Mouse (Mus musculus) liver, embryonic 11.5 days (tissue): ENCODE results near the gene Pfn4. TPM values are rescaled to one million over a fixed set of nuclear protein-coding genes. Genes with fewer than 3 reads are reported as not detected.

Experiments
- ATAC-seq: fragments of 200-750 bp; cut with Nextera tagmentation; replicated peaks from 2 replicates; pipeline ENCODE4 v1.8.0; 2017; ENCODE audit warnings: moderate number of reproducible peaks, mild to moderate bottlenecking, moderate TSS enrichment, moderate library complexity; ENCODE audit not compliant: low FRiP score
- DNase-seq: peaks from one replicate; pipeline ENCODE4 v3.0.0-alpha.2; 2017; ENCODE audit warnings: low spot score
- H3K27ac ChIP-seq: fragments of 300-500 bp; sonication (generic); 2 replicates; pipeline ENCODE4 v1.5.1; 2014; ENCODE audit warnings: mild to moderate bottlenecking, low read depth, low read length, control low read depth
- H3K27me3 ChIP-seq: fragments of 300-500 bp; sonication (generic); replicated peaks from 2 replicates; pipeline ENCODE4 v1.6.1; 2014; ENCODE audit warnings: low read length, mixed read lengths; ENCODE audit not compliant: control insufficient read depth, insufficient read depth
- H3K36me3 ChIP-seq: fragments of 300-500 bp; sonication (generic); 2 replicates; pipeline ENCODE4 v1.6.1; 2014; ENCODE audit warnings: mild to moderate bottlenecking, low read length, moderate library complexity, mixed read lengths; ENCODE audit not compliant: control insufficient read depth, insufficient read depth
- H3K4me1 ChIP-seq: fragments of 300-500 bp; sonication (generic); replicated peaks from 2 replicates; pipeline ENCODE4 v1.6.1; 2014; ENCODE audit warnings: low read length, mixed read lengths; ENCODE audit not compliant: control insufficient read depth, insufficient read depth
- H3K4me2 ChIP-seq: fragments of 300-500 bp; sonication (generic); 2 replicates; pipeline ENCODE4 v1.6.1; 2014; ENCODE audit warnings: mild to moderate bottlenecking, control low read depth, moderate library complexity
- H3K4me3 ChIP-seq: fragments of 300-500 bp; sonication (generic); 2 replicates; pipeline ENCODE4 v1.5.1; 2014; ENCODE audit warnings: low read depth, low read length, control low read depth
- H3K9ac ChIP-seq: fragments of 300-500 bp; sonication (generic); 2 replicates; pipeline ENCODE4 v1.6.1; 2014; ENCODE audit warnings: low read depth, low read length, control low read depth
- H3K9me3 ChIP-seq: fragments of 300-500 bp; sonication (generic); 2 replicates; pipeline ENCODE4 v1.6.1; 2016; ENCODE audit warnings: low read length, inconsistent platforms, mixed read lengths; ENCODE audit not compliant: control insufficient read depth
- WGBS: fragments of 180-500 bp; shearing (Covaris S2); extraction: QIAGEN DNeasy Blood & Tissue Kit; methylation state at CpG from one replicate; pipeline ENCODE4 v1.1.7; 2014; 5-methylcytosine and 5-hydroxymethylcytosine counted together
- polyA plus RNA-seq: library from polyadenylated mRNA; unstranded; fragments of >200 nt; fragmentation: Nextera tagmentation; extraction: Ambion mirVana; gene quantifications from 2 replicates; pipeline ENCODE4 v1.2.1, GENCODE M21; 2014

The Pfn4 gene
- polyA plus RNA-seq, 1 experiment from 2014 or later: 3.3 TPM

DNA sequence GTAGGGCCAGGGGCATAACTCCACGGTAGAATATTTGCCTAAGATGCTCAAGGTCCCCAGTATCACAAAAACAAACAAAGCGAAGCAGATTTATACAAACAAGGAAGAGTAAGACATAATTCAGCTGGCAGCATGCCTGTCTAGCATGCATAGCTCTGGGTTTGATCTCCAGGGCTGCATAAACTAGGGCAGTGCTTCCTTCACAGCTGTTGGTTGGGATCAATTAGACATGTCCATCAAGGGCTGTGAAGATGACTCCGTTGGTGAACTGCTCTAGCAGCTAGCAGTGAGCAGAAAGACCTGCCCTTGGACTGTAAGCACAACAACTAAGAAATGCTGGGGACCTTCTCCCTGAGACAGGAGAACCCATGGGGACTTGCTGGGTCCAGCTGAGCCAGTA lies 42.9 kb downstream of the Pfn4 start:
- Histone ChIP-seq H3K4me2 (no peak overlapping the region), H3K27ac (no peak overlapping the region), H3K36me3 (no peaks in the 10 kb centered on the region), H3K4me3 (no peak overlapping the region), H3K9ac (no peak overlapping the region), H3K27me3 (no peaks in the 10 kb centered on the region), H3K9me3 (no peaks in the 10 kb centered on the region), H3K4me1 (peaks cover 4% of the 10 kb centered on the region; the same call in 1 of the 2 replicates)
- DNase-seq (no peak), ATAC-seq (no peak)
- 57% methylated on average over 3 of the region's 3 CpGs for WGBS

DNA sequence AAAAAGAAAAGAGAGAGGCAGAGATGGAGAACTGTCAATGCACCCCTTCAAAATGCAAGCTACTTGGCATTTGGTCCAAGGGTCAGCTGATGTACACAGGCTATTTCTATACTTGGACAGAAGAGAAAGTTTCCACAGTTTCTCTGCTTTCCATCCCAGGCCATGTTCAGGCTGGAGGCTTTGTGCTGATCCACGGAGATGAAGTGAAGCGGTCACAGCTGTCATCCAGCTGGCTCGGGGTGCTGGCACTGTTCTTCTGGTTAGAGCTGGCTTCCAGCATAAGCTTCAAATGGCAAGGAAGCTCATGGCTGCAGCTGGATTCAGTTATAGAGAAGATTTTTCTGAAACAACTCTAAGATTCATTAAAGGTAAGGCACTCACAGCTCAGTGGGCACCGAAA lies 44.8 kb downstream of the Pfn4 start:
- WGBS: 85% methylated on average over 4 of the region's 4 CpGs
- Histone ChIP-seq H3K4me1 (peaks cover 4% of the 10 kb centered on the region), H3K9me3 (no peaks in the 10 kb centered on the region), H3K27ac (no peak overlapping the region), H3K36me3 (no peaks in the 10 kb centered on the region), H3K4me3 (no peak overlapping the region), H3K27me3 (no peaks in the 10 kb centered on the region), H3K4me2 (no peak overlapping the region), H3K9ac (no peak overlapping the region)
- ATAC-seq (no peak), DNase-seq (no peak)

DNA sequence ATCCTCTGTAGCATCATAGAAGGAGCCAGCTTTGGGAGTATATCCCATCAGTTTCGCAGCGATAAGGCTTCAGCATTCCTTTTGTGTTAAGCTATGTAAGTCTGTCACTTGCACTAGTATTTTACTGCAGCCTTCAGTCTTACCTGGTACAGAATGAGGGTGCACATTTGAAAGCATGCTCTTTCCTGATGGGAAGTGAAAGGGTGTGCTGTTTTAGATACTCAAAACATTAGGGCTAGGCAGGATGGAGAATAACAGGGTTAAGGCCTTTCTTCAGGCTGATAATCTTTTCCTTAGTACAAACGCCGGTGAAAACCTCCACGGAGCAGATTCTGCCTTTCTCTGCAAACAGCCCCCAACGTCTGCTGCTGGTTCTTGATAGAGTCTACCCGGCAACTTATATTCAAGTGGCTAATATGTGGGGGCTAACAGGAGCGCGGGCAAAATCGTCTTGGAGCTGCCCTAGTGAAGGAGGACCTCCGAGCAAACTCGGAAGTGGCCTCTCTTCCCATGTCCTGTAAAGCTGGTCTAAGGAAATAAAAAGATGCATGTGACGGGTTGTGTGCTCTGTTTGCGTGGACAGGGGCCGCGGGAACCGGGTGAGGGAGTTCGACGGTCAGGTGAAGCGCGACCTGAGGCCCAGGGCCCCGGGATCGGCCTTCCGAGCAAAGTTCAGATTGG lies 48.0 kb downstream of the Pfn4 start:
- DNase-seq (no peak), ATAC-seq (peak; percentile 66; the same call in 1 of the 2 replicates)
- Histone ChIP-seq H3K4me3 (peak overlapping the region; percentile 66), H3K36me3 (peaks cover 3% of the 10 kb centered on the region), H3K4me2 (peak overlapping the region; percentile 77), H3K27ac (peak overlapping the region; percentile 80), H3K4me1 (peaks cover 4% of the 10 kb centered on the region), H3K9me3 (no peaks in the 10 kb centered on the region), H3K9ac (peak overlapping the region; percentile 73), H3K27me3 (no peaks in the 10 kb centered on the region)
- 9% methylated on average over 24 of the region's 24 CpGs for WGBS

DNA sequence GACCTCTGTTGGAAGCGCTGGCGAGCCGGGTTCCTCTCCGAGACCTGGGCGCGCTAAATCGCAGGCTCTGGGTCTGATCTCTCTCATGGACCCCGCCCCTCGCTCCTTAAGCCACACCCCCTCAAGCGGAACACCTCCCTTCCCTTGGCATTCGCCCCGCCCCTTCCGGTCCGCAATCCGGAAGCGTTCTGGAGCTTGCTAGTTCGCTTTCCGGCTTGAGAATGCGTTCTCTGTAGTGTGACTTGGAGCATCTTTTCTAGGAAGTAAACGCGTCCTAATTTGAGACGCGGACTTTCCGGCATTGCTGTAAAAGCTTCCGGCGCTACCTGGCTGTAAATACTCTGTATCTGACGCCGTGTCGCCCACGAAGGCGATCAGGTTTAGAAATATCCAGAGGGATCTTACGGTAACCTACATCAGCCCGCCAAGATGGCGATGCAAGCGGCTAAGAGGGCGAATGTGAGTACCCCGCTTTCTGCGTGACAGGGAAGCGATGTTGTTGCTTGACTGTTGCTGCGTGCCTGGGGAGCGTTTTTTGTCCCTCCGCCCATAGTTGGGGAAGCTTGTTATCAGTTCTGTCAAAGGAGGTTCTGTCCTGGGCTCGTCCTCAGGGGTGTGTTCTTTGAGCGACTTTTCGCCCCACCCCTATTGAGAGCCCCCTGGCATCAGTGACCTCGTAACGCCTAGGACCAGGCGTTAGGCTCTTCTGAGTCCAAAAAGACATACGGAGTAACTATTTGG lies 48.7 kb downstream of the Pfn4 start, which contains the start of gene Sf3b6:
Sf3b6 (plus strand) TSS at position 184 of the 741 bp plus-strand sequence.
- peaks cover 6% of the 10 kb centered on the region for H3K36me3 ChIP-seq
- no peaks in the 10 kb centered on the region for H3K27me3 ChIP-seq
- ATAC-seq: peak; percentile 97
- H3K4me2 ChIP-seq: peak within 1 kb of the TSS; percentile 80
- peak; percentile 97 for DNase-seq
- peaks cover 4% of the 10 kb centered on the region for H3K4me1 ChIP-seq
- peak within 1 kb of the TSS; percentile 66 for H3K4me3 ChIP-seq
- H3K27ac ChIP-seq: peak within 1 kb of the TSS; percentile 80
- H3K9me3 ChIP-seq: no peaks in the 10 kb centered on the region
- under 1% methylated on average over 49 of the region's 49 CpGs for WGBS
- peak within 1 kb of the TSS; percentile 74 for H3K9ac ChIP-seq

DNA sequence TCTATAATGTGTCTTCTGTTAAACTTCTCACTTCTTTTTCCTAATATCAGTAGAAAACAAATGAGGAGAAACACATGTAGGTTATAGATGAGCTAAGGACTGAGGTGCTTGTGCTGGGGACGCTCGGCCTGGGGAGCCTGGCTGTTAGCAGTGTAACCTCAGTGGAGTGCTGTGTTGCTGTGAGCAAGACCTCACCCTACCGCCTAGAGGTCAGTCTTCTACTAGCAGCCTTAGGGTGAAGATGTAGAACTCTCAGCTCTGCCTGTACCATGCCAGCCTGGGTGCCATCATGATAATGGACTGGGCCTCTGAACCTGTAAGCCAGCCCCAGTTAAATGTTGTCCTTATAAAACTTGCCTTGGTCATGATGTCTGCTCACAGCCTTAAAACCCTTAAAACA lies 58.4 kb downstream of the Pfn4 start:
- ATAC-seq (no peak), DNase-seq (no peak)
- WGBS: 72% methylated on average over 3 of the region's 3 CpGs
- Histone ChIP-seq H3K27me3 (no peaks in the 10 kb centered on the region), H3K9ac (no peak overlapping the region), H3K4me2 (no peak overlapping the region), H3K36me3 (peaks cover 7% of the 10 kb centered on the region; the same call in 1 of the 2 replicates), H3K4me1 (no peaks in the 10 kb centered on the region), H3K9me3 (no peaks in the 10 kb centered on the region), H3K27ac (no peak overlapping the region), H3K4me3 (no peak overlapping the region)

Other genes with a start within 250 kb of the Pfn4 start
- 43.0 and 43.7 TPM in 2 replicates for gene Itsn2, start 176.4 kb upstream of the Pfn4 start, polyA plus RNA-seq
- not detected in 2 replicates for gene Gm3625, start 176.1 kb upstream of the Pfn4 start, polyA plus RNA-seq
- gene Fam228a, start 30.6 kb upstream of the Pfn4 start, polyA plus RNA-seq: 0.19 and 0.31 TPM in 2 replicates
- gene Fam228b, start 245 bp downstream of the Pfn4 start, polyA plus RNA-seq: 2.2 and 2.5 TPM in 2 replicates
- 302 and 314 TPM in 2 replicates for gene Sf3b6, start 48.5 kb downstream of the Pfn4 start, polyA plus RNA-seq
- 4.5 and 5.8 TPM in 2 replicates for gene Fkbp1b, start 72.6 kb downstream of the Pfn4 start, polyA plus RNA-seq
- gene Wdcp, start 74.3 kb downstream of the Pfn4 start, polyA plus RNA-seq: 28.7 and 31.0 TPM in 2 replicates
- gene Mfsd2b, start 105.3 kb downstream of the Pfn4 start, polyA plus RNA-seq: 117 and 122 TPM in 2 replicates
- 50.9 and 57.3 TPM in 2 replicates for gene Ubxn2a, start 138.7 kb downstream of the Pfn4 start, polyA plus RNA-seq
- gene Atad2b, start 148.3 kb downstream of the Pfn4 start, polyA plus RNA-seq: 11.8 and 12.8 TPM in 2 replicates